In the genomic region with DNA sequence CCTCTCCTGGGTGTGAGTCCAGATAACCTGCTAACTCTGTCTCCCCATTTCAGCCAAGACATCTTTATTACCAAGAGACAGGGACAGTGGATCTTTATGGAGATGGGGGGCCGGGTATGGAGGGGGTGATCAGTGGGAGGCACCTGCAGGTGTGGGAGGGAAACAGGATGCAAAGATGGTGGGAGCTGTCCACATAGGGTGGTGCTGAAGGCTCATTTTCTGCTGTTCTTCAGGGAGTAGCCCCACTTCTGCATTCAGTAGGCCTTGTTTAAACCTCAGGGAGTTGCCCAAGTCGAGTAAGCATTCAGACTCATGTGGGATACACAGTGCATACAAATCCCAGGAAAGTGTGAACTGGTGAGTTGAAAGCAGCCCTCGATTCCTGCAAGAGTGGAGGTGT, we compare ENCODE assay signal across 12 mouse cellular contexts. TPM values are rescaled to one million over a fixed set of nuclear protein-coding genes. Genes with fewer than 3 reads are reported as not detected.
DNase-seq lines count a peak whose midpoint lies in the region; ATAC-seq lines count a peak whose summit lies in the region.
"Had no signal": no experiment of that assay in that cellular context is flagged by ENCODE, and none has a peak within 500 bp of the region (broad histone marks: within the 10 kb centered on the region; RNA-seq: fewer than 3 reads in every experiment).

No protein-coding gene starts in this region.

- no peak overlapping the region for H3K27ac ChIP-seq in kidney, embryonic 15.5 days
- H3K27ac ChIP-seq: limb, embryonic 15.5 days had no signal

- no peak overlapping the region for H3K4me2 ChIP-seq in kidney, embryonic 15.5 days
- H3K4me2 ChIP-seq: limb, embryonic 15.5 days had no signal

- peak; percentile 29 for DNase-seq in kidney, postnatal 14 days
- DNase-seq in 416B (ENCODE audit: low read depth): peak; percentile 8
- DNase-seq in ES-CJ7 (ENCODE audit: low read depth, low spot score): peak; percentile 30
- DNase-seq in induced T-regulatory cell, adult 2 months (ENCODE audit: low read depth): peak; percentile 8
- no peak for DNase-seq in layer of hippocampus, adult 11-12 months (ENCODE audit: low spot score)
- DNase-seq in layer of hippocampus, postnatal 25 days (ENCODE audit: extremely low spot score in 1 of 2, low spot score in 1 of 2): no peak
- no peak for DNase-seq in layer of hippocampus, adult 9-10 months (ENCODE audit: low spot score)
- DNase-seq: cerebellum, postnatal 14 days had no signal

- H3K9me3 ChIP-seq in kidney, embryonic 15.5 days (replicated peaks): no peaks in the 10 kb centered on the region
- H3K9me3 ChIP-seq: limb, embryonic 15.5 days had no signal

- no peaks in the 10 kb centered on the region for H3K4me1 ChIP-seq in kidney, embryonic 15.5 days
- H3K4me1 ChIP-seq: limb, embryonic 15.5 days had no signal

- H3K36me3 ChIP-seq in kidney, embryonic 15.5 days: no peaks in the 10 kb centered on the region
- H3K36me3 ChIP-seq: limb, embryonic 15.5 days had no signal

- no peak overlapping the region for H3K9ac ChIP-seq in kidney, embryonic 15.5 days
- H3K9ac ChIP-seq: limb, embryonic 15.5 days had no signal

- no peak overlapping the region for H3K4me3 ChIP-seq in kidney, embryonic 15.5 days (replicated peaks)
- H3K4me3 ChIP-seq: limb, embryonic 15.5 days had no signal

- peaks cover 6% of the 10 kb centered on the region; the same call in 1 of the 2 replicates for H3K27me3 ChIP-seq in kidney, embryonic 15.5 days

- 21% methylated on average over 3 of the region's 3 CpGs for WGBS in kidney, embryonic 15.5 days

- ATAC-seq in kidney, embryonic 15.5 days (replicated peaks; ENCODE audit: low FRiP score): no peak
- ATAC-seq: inflammation-experienced regulatory T-cells, adult 6 months had no signal

RNA-seq across cellular contexts. Expression of a gene that starts 21.5 kb away (rescaled TPM):
- 0.40 and 0.41 TPM in 2 replicates for polyA plus RNA-seq in kidney, embryonic 15.5 days (2015; fragmentation: Nextera tagmentation; extraction: Ambion mirVana)
- 10 to 100 TPM; 24.5 to 27.4 TPM for total RNA-seq in layer of hippocampus, postnatal 25 days (2021)
- polyA plus RNA-seq: inflammation-experienced regulatory T-cells, adult 6 months; limb, embryonic 15.5 days; stomach, embryonic 16.5 days had no signal

Comparison
In these comparisons a context has a peak if more than half of its experiments do, and no peak if none do; other contexts are left out.
1. DNase-seq: peak in kidney, postnatal 14 days (single experiment), 416B (single experiment), ES-CJ7 (single experiment) and induced T-regulatory cell, adult 2 months (single experiment); none in layer of hippocampus, adult 11-12 months (single experiment), layer of hippocampus, postnatal 25 days (0 of 2) and layer of hippocampus, adult 9-10 months (single experiment).